ENCODE assay signal across 11 mouse cellular contexts in the genomic region with DNA sequence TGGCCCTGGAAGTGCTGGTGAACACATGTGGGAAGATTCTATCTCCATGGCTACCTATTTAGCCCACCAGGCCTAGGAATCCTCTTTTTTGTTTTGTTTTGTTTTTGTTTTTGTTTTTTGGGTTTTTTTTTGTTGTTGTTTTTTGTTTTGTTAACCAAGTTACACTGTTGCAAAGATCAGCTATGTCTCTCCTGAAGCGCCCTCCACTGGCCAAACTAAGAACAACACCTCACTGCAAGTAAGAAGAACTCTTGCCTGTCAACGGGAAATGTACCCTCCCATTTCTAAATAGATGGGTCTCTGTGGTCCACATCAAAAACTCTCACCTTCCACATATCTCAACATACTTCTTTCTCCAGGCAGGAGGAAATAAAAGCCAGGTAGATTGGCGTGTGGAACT. TPM values are rescaled to one million over a fixed set of nuclear protein-coding genes. Genes with fewer than 3 reads are reported as not detected.
A peak's percentile ranks its signal among the peaks of the same experiment; 100 is the strongest.
DNase-seq lines count a peak whose midpoint lies in the region; ATAC-seq and TF ChIP-seq lines count a peak whose summit lies in the region.
"Had no signal": no experiment of that assay in that cellular context is flagged by ENCODE, and none has a peak within 500 bp of the region (broad histone marks: within the 10 kb centered on the region; RNA-seq: fewer than 3 reads in every experiment).

No protein-coding gene starts in this region.

- H3K9ac ChIP-seq in midbrain, embryonic 15.5 days: no peak overlapping the region
- no peak overlapping the region for H3K9ac ChIP-seq in hindbrain, postnatal 0 days (replicated peaks; ENCODE audit: low read length)
- no peak overlapping the region for H3K9ac ChIP-seq in lung, embryonic 14.5 days

- no peak for TF ChIP-seq POLR2A in brain, embryonic 14.5 days (IDR thresholded peaks at IDR 0.05; ENCODE audit: borderline replicate concordance, extremely low read depth, insufficient read depth, insufficient read length, poor library complexity, severe bottlenecking)

- H3K4me3 ChIP-seq in midbrain, embryonic 10.5 days: no peak overlapping the region
- no peak overlapping the region for H3K4me3 ChIP-seq in midbrain, embryonic 15.5 days
- no peak overlapping the region for H3K4me3 ChIP-seq in hindbrain, postnatal 0 days (ENCODE audit: low read length)
- no peak overlapping the region for H3K4me3 ChIP-seq in lung, embryonic 14.5 days (ENCODE audit: low read depth, low read length)

- no peak overlapping the region for H3K27ac ChIP-seq in midbrain, embryonic 10.5 days (replicated peaks)
- no peak overlapping the region for H3K27ac ChIP-seq in midbrain, embryonic 15.5 days
- H3K27ac ChIP-seq in hindbrain, postnatal 0 days: no peak overlapping the region
- no peak overlapping the region for H3K27ac ChIP-seq in lung, embryonic 14.5 days (ENCODE audit: low read depth)

- WGBS in midbrain, embryonic 10.5 days: 7% methylated on average over 3 of the region's 3 CpGs
- WGBS in midbrain, embryonic 15.5 days: 4% methylated on average over 3 of the region's 3 CpGs
- WGBS in hindbrain, postnatal 0 days: 3% methylated on average over 3 of the region's 3 CpGs
- WGBS in lung, embryonic 14.5 days: 7% methylated on average over 3 of the region's 3 CpGs

- no peak for ATAC-seq in midbrain, embryonic 15.5 days (replicated peaks)
- ATAC-seq in hindbrain, postnatal 0 days: no peak
- ATAC-seq in lung, embryonic 14.5 days (ENCODE audit: insufficient read depth): no peak

- H3K27me3 ChIP-seq in midbrain, embryonic 10.5 days (ENCODE audit: low read depth, poor library complexity, severe bottlenecking): peaks cover 99% of the 10 kb centered on the region
- peaks cover 70% of the 10 kb centered on the region for H3K27me3 ChIP-seq in midbrain, embryonic 15.5 days (replicated peaks)
- H3K27me3 ChIP-seq in hindbrain, postnatal 0 days (ENCODE audit: insufficient read depth, low read length): peaks cover 34% of the 10 kb centered on the region
- peaks cover 64% of the 10 kb centered on the region for H3K27me3 ChIP-seq in lung, embryonic 14.5 days (ENCODE audit: insufficient read depth, low read length)

- H3K9me3 ChIP-seq in midbrain, embryonic 10.5 days (replicated peaks): no peaks in the 10 kb centered on the region
- H3K9me3 ChIP-seq in midbrain, embryonic 15.5 days: no peaks in the 10 kb centered on the region
- no peaks in the 10 kb centered on the region for H3K9me3 ChIP-seq in hindbrain, postnatal 0 days (ENCODE audit: low read length)
- no peaks in the 10 kb centered on the region for H3K9me3 ChIP-seq in lung, embryonic 14.5 days (ENCODE audit: low read depth, low read length)

- H3K36me3 ChIP-seq in midbrain, embryonic 10.5 days: no peaks in the 10 kb centered on the region
- no peaks in the 10 kb centered on the region for H3K36me3 ChIP-seq in midbrain, embryonic 15.5 days (replicated peaks)
- H3K36me3 ChIP-seq in hindbrain, postnatal 0 days (ENCODE audit: insufficient read depth, low read length): no peaks in the 10 kb centered on the region
- no peaks in the 10 kb centered on the region for H3K36me3 ChIP-seq in lung, embryonic 14.5 days (ENCODE audit: insufficient read depth)

- H3K4me1 ChIP-seq in midbrain, embryonic 10.5 days: peaks cover 33% of the 10 kb centered on the region
- H3K4me1 ChIP-seq in midbrain, embryonic 15.5 days: peaks cover 14% of the 10 kb centered on the region
- H3K4me1 ChIP-seq in hindbrain, postnatal 0 days (ENCODE audit: insufficient read depth, low read length): 0 out of 2 replicates have a peak, but pooled peaks cover 6% of the 10 kb centered on the region
- H3K4me1 ChIP-seq in lung, embryonic 14.5 days (ENCODE audit: insufficient read depth): 0 out of 2 replicates have a peak, but pooled peaks cover 4% of the 10 kb centered on the region

- DNase-seq in adrenal gland, adult (ENCODE audit: inconsistent age in 2 of 2, low spot score in 1 of 2): peak; percentile 48 to 86
- DNase-seq in adrenal gland, adult 8-10 months: no peak
- DNase-seq in midbrain, embryonic 10.5 days (ENCODE audit: low spot score): peak; percentile 69
- DNase-seq in brain, embryonic 14.5 days (ENCODE audit: low read depth): peak; percentile 72
- peak; percentile 81 for DNase-seq in hindbrain, postnatal 0 days (ENCODE audit: low spot score)
- DNase-seq in lung, embryonic 14.5 days: peak; percentile 71
- peak; percentile 25 for DNase-seq in thymus, postnatal 25 days

- TF ChIP-seq CTCF in brain, embryonic 14.5 days (IDR thresholded peaks at IDR 0.05; ENCODE audit: borderline replicate concordance, extremely low read depth, insufficient read depth, insufficient read length): peak; percentile 57; the same call in 1 of the 2 replicates
- peak; percentile 63 for TF ChIP-seq CTCF in hindbrain, postnatal 0 days (IDR thresholded peaks at IDR 0.05; ENCODE audit: low read depth)
- TF ChIP-seq CTCF in lung, embryonic 14.5 days (IDR thresholded peaks at IDR 0.05; ENCODE audit: low read depth): peak; percentile 57

- H3K4me2 ChIP-seq in midbrain, embryonic 15.5 days: no peak overlapping the region
- H3K4me2 ChIP-seq in hindbrain, postnatal 0 days (ENCODE audit: low read depth, low read length): no peak overlapping the region
- no peak overlapping the region for H3K4me2 ChIP-seq in lung, embryonic 14.5 days

RNA-seq across cellular contexts. Expression of gene Cryba2, which starts 8.7 kb away (rescaled TPM):
- total RNA-seq in adrenal gland, adult 8-10 months (2022): 1 to 10 TPM in 3 of 4 experiments, under 1 TPM in 1; 0.56 to 2.1 (median 1.4) TPM
- polyA plus RNA-seq in midbrain, embryonic 10.5 days (2016; fragmentation: Nextera tagmentation; extraction: Ambion mirVana): 0.26 TPM in 1 of 2 replicates, not detected in the other
- 0.38 and 0.72 TPM in 2 replicates for polyA plus RNA-seq in midbrain, embryonic 15.5 days (2015; fragmentation: Nextera tagmentation; extraction: Ambion mirVana)
- polyA plus RNA-seq in brain, embryonic 14.5 days (2012; rRNA removed): 0.44 and 1.1 TPM in 2 replicates
- total RNA-seq in hindbrain, postnatal 0 days (2014; rRNA removed): 2.0 TPM in 1 of 2 replicates, not detected in the other
- 1.6 and 1.7 TPM in 2 replicates for polyA plus RNA-seq in hindbrain, postnatal 0 days (2015; fragmentation: Nextera tagmentation; extraction: Ambion mirVana)
- not detected in 2 replicates for polyA plus RNA-seq in lung, embryonic 14.5 days (2014; fragmentation: Nextera tagmentation; extraction: Ambion mirVana)
- polyA plus RNA-seq: C2C12; liver, embryonic 16.5 days had no signal

RNA-seq across cellular contexts. Expression of gene Fev, which starts 16.5 kb away (rescaled TPM):
- total RNA-seq in adrenal gland, adult 8-10 months (2022): 1 to 10 TPM in 3 of 4 experiments, under 1 TPM in 1; 0.93 to 6.3 (median 2.8) TPM
- polyA plus RNA-seq in midbrain, embryonic 10.5 days (2016; fragmentation: Nextera tagmentation; extraction: Ambion mirVana): 0.36 TPM in 1 of 2 replicates, not detected in the other
- 1.8 TPM in 2 replicates for polyA plus RNA-seq in midbrain, embryonic 15.5 days (2015; fragmentation: Nextera tagmentation; extraction: Ambion mirVana)
- polyA plus RNA-seq in brain, embryonic 14.5 days (2012; rRNA removed): 0.47 and 3.4 TPM in 2 replicates
- total RNA-seq in hindbrain, postnatal 0 days (2014; rRNA removed): 0.16 and 1.1 TPM in 2 replicates
- 4.2 and 5.9 TPM in 2 replicates for polyA plus RNA-seq in hindbrain, postnatal 0 days (2015; fragmentation: Nextera tagmentation; extraction: Ambion mirVana)
- polyA plus RNA-seq in lung, embryonic 14.5 days (2014; fragmentation: Nextera tagmentation; extraction: Ambion mirVana): not detected in 2 replicates
- polyA plus RNA-seq: C2C12; gonadal fat pad, adult 2 months; liver, embryonic 16.5 days had no signal

RNA-seq across cellular contexts. Expression of gene Cfap65, which starts 33.7 kb away (rescaled TPM):
- total RNA-seq in adrenal gland, adult 8-10 months (2022): under 1 TPM in 1 of 4 experiments, not detected in 3; 0.03 TPM
- 0.04 and 0.07 TPM in 2 replicates for polyA plus RNA-seq in midbrain, embryonic 10.5 days (2016; fragmentation: Nextera tagmentation; extraction: Ambion mirVana)
- polyA plus RNA-seq in midbrain, embryonic 15.5 days (2015; fragmentation: Nextera tagmentation; extraction: Ambion mirVana): 0.90 and 0.93 TPM in 2 replicates
- 2.4 and 3.9 TPM in 2 replicates for polyA plus RNA-seq in brain, embryonic 14.5 days (2012; rRNA removed)
- 2.7 and 4.7 TPM in 2 replicates for total RNA-seq in hindbrain, postnatal 0 days (2014; rRNA removed)
- polyA plus RNA-seq in hindbrain, postnatal 0 days (2015; fragmentation: Nextera tagmentation; extraction: Ambion mirVana): 1.1 and 1.3 TPM in 2 replicates
- polyA plus RNA-seq in lung, embryonic 14.5 days (2014; fragmentation: Nextera tagmentation; extraction: Ambion mirVana): 0.05 and 0.14 TPM in 2 replicates
- polyA plus RNA-seq: C2C12; liver, embryonic 16.5 days had no signal

RNA-seq across cellular contexts. Expression of gene Cdk5r2, which starts 47.0 kb away (rescaled TPM):
- total RNA-seq in adrenal gland, adult 8-10 months (2022): 1 to 10 TPM; 4.2 to 6.2 (median 6.0) TPM
- 1.3 and 2.2 TPM in 2 replicates for polyA plus RNA-seq in midbrain, embryonic 10.5 days (2016; fragmentation: Nextera tagmentation; extraction: Ambion mirVana)
- 9.1 and 9.7 TPM in 2 replicates for polyA plus RNA-seq in midbrain, embryonic 15.5 days (2015; fragmentation: Nextera tagmentation; extraction: Ambion mirVana)
- polyA plus RNA-seq in brain, embryonic 14.5 days (2012; rRNA removed): 51.5 and 90.9 TPM in 2 replicates
- 59.2 and 75.3 TPM in 2 replicates for total RNA-seq in hindbrain, postnatal 0 days (2014; rRNA removed)
- polyA plus RNA-seq in hindbrain, postnatal 0 days (2015; fragmentation: Nextera tagmentation; extraction: Ambion mirVana): 12.3 and 13.6 TPM in 2 replicates
- not detected in 2 replicates for polyA plus RNA-seq in lung, embryonic 14.5 days (2014; fragmentation: Nextera tagmentation; extraction: Ambion mirVana)
- polyA plus RNA-seq: liver, embryonic 16.5 days had no signal

RNA-seq across cellular contexts. Expression of gene Ihh, which starts 49.8 kb away (rescaled TPM):
- total RNA-seq in adrenal gland, adult 8-10 months (2022): under 1 TPM in 3 of 4 experiments, not detected in 1; 0.16 to 0.20 (median 0.18) TPM
- 0.12 and 0.17 TPM in 2 replicates for polyA plus RNA-seq in midbrain, embryonic 10.5 days (2016; fragmentation: Nextera tagmentation; extraction: Ambion mirVana)
- 0.10 and 0.11 TPM in 2 replicates for polyA plus RNA-seq in midbrain, embryonic 15.5 days (2015; fragmentation: Nextera tagmentation; extraction: Ambion mirVana)
- 0.47 and 0.57 TPM in 2 replicates for polyA plus RNA-seq in brain, embryonic 14.5 days (2012; rRNA removed)
- 0.18 and 0.31 TPM in 2 replicates for total RNA-seq in hindbrain, postnatal 0 days (2014; rRNA removed)
- 0.11 and 0.25 TPM in 2 replicates for polyA plus RNA-seq in hindbrain, postnatal 0 days (2015; fragmentation: Nextera tagmentation; extraction: Ambion mirVana)
- polyA plus RNA-seq in lung, embryonic 14.5 days (2014; fragmentation: Nextera tagmentation; extraction: Ambion mirVana): 0.12 and 0.14 TPM in 2 replicates
